Mouse (Mus musculus) forebrain, embryonic 13.5 days (tissue): ENCODE measurements at regions not wholly inside any gene's neighbourhood (a gene's known extent, or its start where the extent isn't known, plus 50 kb on each side); places are given as distances from the start of the nearest gene placed in this dataset.

ENCODE experiments used
- ATAC-seq: fragments of 200-750 bp; cut with Nextera tagmentation; 2 replicates; pipeline ENCODE4 v1.8.0; 2017
- H3K27ac ChIP-seq: fragments of 300-500 bp; sonication (generic); 2 replicates; pipeline ENCODE4 v1.5.1; 2015; ENCODE audit warnings: inconsistent platforms, mild to moderate bottlenecking, moderate library complexity
- H3K27me3 ChIP-seq: fragments of 300-500 bp; sonication (generic); 2 replicates; pipeline ENCODE4 v1.6.1; 2015; ENCODE audit warnings: mild to moderate bottlenecking, inconsistent platforms
- H3K36me3 ChIP-seq: fragments of 300-500 bp; sonication (generic); 2 replicates; pipeline ENCODE4 v1.6.1; 2015; ENCODE audit warnings: mild to moderate bottlenecking, inconsistent platforms; ENCODE audit not compliant: poor library complexity, severe bottlenecking
- H3K4me1 ChIP-seq: fragments of 300-500 bp; sonication (generic); 2 replicates; pipeline ENCODE4 v1.6.1; 2015; ENCODE audit warnings: inconsistent platforms
- H3K4me2 ChIP-seq: fragments of 300-500 bp; sonication (generic); 2 replicates; pipeline ENCODE4 v1.6.1; 2015; ENCODE audit warnings: inconsistent platforms, mild to moderate bottlenecking, moderate library complexity
- H3K4me3 ChIP-seq: fragments of 300-500 bp; sonication (generic); 2 replicates; pipeline ENCODE4 v1.5.1; 2015; ENCODE audit warnings: mild to moderate bottlenecking, inconsistent platforms
- H3K9ac ChIP-seq: fragments of 300-500 bp; sonication (generic); 2 replicates; pipeline ENCODE4 v1.6.1; 2015; ENCODE audit warnings: mild to moderate bottlenecking, inconsistent platforms
- H3K9me3 ChIP-seq: fragments of 300-500 bp; sonication (generic); replicated peaks from 2 replicates; pipeline ENCODE4 v1.6.1; 2016; ENCODE audit warnings: inconsistent platforms
- WGBS: fragments of 180-500 bp; shearing (Covaris S2); methylation state at CpG from one replicate; pipeline ENCODE4 v1.1.7; 2015; 5-methylcytosine and 5-hydroxymethylcytosine counted together

- ATAC-seq, result peak; percentile 59; the same call in 1 of the 2 replicates
- no peaks in the 10 kb centered on the region for H3K27me3 ChIP-seq
- no peak overlapping the region for H3K9ac ChIP-seq
- H3K9me3 ChIP-seq, result no peaks in the 10 kb centered on the region
- H3K4me2 ChIP-seq, result no peak overlapping the region
- WGBS, result 20% methylated on average over 7 of the region's 7 CpGs
- peak overlapping the region; percentile 46; the same call in 1 of the 2 replicates for H3K27ac ChIP-seq
- H3K4me3 ChIP-seq, result no peak overlapping the region
- H3K36me3 ChIP-seq, result no peaks in the 10 kb centered on the region
- H3K4me1 ChIP-seq, result peaks cover 22% of the 10 kb centered on the region
Measured at GRCm38 (mm10) chr4:140463296-140463695, 202.5 kb downstream of the Arhgef10l start.

- Histone ChIP-seq H3K27me3 (no peaks in the 10 kb centered on the region), H3K9me3 (no peaks in the 10 kb centered on the region), H3K4me3 (no peak overlapping the region), H3K4me1 (peaks cover 22% of the 10 kb centered on the region), H3K9ac (no peak overlapping the region), H3K36me3 (no peaks in the 10 kb centered on the region), H3K27ac (peak overlapping the region; percentile 10; the same call in 1 of the 2 replicates), H3K4me2 (no peak overlapping the region)
- WGBS, result 73% methylated on average over 16 of the region's 16 CpGs
- no peak for ATAC-seq
Measured at GRCm38 (mm10) chr4:140461317-140461716, 204.5 kb downstream of the Arhgef10l start.

DNA sequence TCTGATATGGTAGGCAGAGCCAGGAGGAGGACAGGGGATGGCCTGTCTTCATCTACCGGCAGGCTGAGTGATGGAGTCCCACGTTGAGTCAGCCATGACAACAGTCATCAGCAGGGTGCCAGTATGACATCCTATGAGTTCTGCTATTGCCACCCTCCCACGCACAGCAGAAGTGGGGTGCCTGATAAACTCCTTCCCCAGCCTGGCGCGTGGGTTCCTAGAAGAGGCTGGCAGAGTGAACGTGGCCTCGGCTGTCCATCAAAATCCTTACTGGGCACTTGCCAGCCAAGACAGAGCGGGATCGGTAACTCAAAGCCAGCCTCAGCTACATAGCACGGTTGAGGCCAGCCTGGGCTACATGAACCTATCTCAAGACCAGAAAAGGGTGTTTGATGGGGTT, 202.5 kb upstream of the Igsf21 start:
- ATAC-seq, result no peak
- WGBS, result 87% methylated on average over 10 of the region's 10 CpGs
- Histone ChIP-seq H3K4me1 (peaks cover 11% of the 10 kb centered on the region), H3K36me3 (no peaks in the 10 kb centered on the region), H3K9me3 (no peaks in the 10 kb centered on the region), H3K9ac (no peak overlapping the region), H3K27me3 (no peaks in the 10 kb centered on the region), H3K27ac (no peak overlapping the region), H3K4me2 (no peak overlapping the region), H3K4me3 (no peak overlapping the region)

GRCm38 (mm10) chr4:140446455-140446854, 199.9 kb upstream of the Igsf21 start:
- no peak for ATAC-seq
- H3K9me3 ChIP-seq, result no peaks in the 10 kb centered on the region
- H3K4me1 ChIP-seq, result peaks cover 13% of the 10 kb centered on the region
- 91% methylated on average over 6 of the region's 6 CpGs for whole genome bisulfite sequencing
- no peak overlapping the region for H3K4me2 ChIP-seq
- no peaks in the 10 kb centered on the region for H3K36me3 ChIP-seq
- no peak overlapping the region for H3K4me3 ChIP-seq
- H3K27me3 ChIP-seq, result no peaks in the 10 kb centered on the region
- H3K9ac ChIP-seq, result no peak overlapping the region
- H3K27ac ChIP-seq, result no peak overlapping the region

- no peak for ATAC-seq
- H3K4me3 ChIP-seq, result no peak overlapping the region
- H3K36me3 ChIP-seq, result no peaks in the 10 kb centered on the region
- H3K27me3 ChIP-seq, result no peaks in the 10 kb centered on the region
- H3K27ac ChIP-seq, result no peak overlapping the region
- H3K4me1 ChIP-seq, result peaks cover 13% of the 10 kb centered on the region
- no peak overlapping the region for H3K4me2 ChIP-seq
- WGBS, result 81% methylated on average over 5 of the region's 5 CpGs
- H3K9me3 ChIP-seq, result no peaks in the 10 kb centered on the region
- no peak overlapping the region for H3K9ac ChIP-seq
Measured at GRCm38 (mm10) chr4:140445931-140446330, 199.3 kb upstream of the Igsf21 start.

- Histone ChIP-seq H3K9ac (no peak overlapping the region), H3K36me3 (no peaks in the 10 kb centered on the region), H3K27ac (peak overlapping the region; percentile 8; the same call in 1 of the 2 replicates), H3K4me3 (no peak overlapping the region), H3K4me2 (no peak overlapping the region), H3K4me1 (peaks cover 13% of the 10 kb centered on the region), H3K27me3 (no peaks in the 10 kb centered on the region), H3K9me3 (no peaks in the 10 kb centered on the region)
- ATAC-seq, result no peak
- 68% methylated on average over 6 of the region's 6 CpGs for WGBS
Measured at GRCm38 (mm10) chr4:140443221-140443620, 196.6 kb upstream of the Igsf21 start.

- peaks cover 13% of the 10 kb centered on the region for H3K4me1 ChIP-seq
- no peak for ATAC-seq
- H3K9ac ChIP-seq, result no peak overlapping the region
- H3K36me3 ChIP-seq, result no peaks in the 10 kb centered on the region
- H3K9me3 ChIP-seq, result no peaks in the 10 kb centered on the region
- H3K27ac ChIP-seq, result no peak overlapping the region
- H3K27me3 ChIP-seq, result no peaks in the 10 kb centered on the region
- H3K4me3 ChIP-seq, result no peak overlapping the region
- WGBS, result 73% methylated on average over 8 of the region's 8 CpGs
- no peak overlapping the region for H3K4me2 ChIP-seq
Measured at GRCm38 (mm10) chr4:140441805-140442204, 195.2 kb upstream of the Igsf21 start.

GRCm38 (mm10) chr4:140439856-140440255, 193.3 kb upstream of the Igsf21 start:
- no peak overlapping the region for H3K9ac ChIP-seq
- peaks cover 13% of the 10 kb centered on the region for H3K4me1 ChIP-seq
- H3K27ac ChIP-seq, result no peak overlapping the region
- no peak overlapping the region for H3K4me2 ChIP-seq
- 25% methylated on average over 3 of the region's 3 CpGs for WGBS
- H3K36me3 ChIP-seq, result no peaks in the 10 kb centered on the region
- no peak overlapping the region for H3K4me3 ChIP-seq
- H3K9me3 ChIP-seq, result no peaks in the 10 kb centered on the region
- ATAC-seq, result no peak
- H3K27me3 ChIP-seq, result no peaks in the 10 kb centered on the region

- ATAC-seq, result no peak
- H3K9me3 ChIP-seq, result no peaks in the 10 kb centered on the region
- 61% methylated on average over 3 of the region's 3 CpGs for WGBS
- H3K4me2 ChIP-seq, result no peak overlapping the region
- no peaks in the 10 kb centered on the region for H3K27me3 ChIP-seq
- no peak overlapping the region for H3K9ac ChIP-seq
- no peaks in the 10 kb centered on the region for H3K36me3 ChIP-seq
- no peak overlapping the region for H3K4me3 ChIP-seq
- no peak overlapping the region for H3K27ac ChIP-seq
- 0 out of 2 replicates have a peak, but pooled peaks cover 3% of the 10 kb centered on the region for H3K4me1 ChIP-seq
Measured at GRCm38 (mm10) chr4:140436030-140436429, 189.4 kb upstream of the Igsf21 start.

GRCm38 (mm10) chr4:140433744-140434542, 187.4 kb upstream of the Igsf21 start:
- no peak for ATAC-seq
- H3K9me3 ChIP-seq, result no peaks in the 10 kb centered on the region
- H3K4me2 ChIP-seq, result no peak overlapping the region
- 0 out of 2 replicates have a peak, but pooled peaks cover 3% of the 10 kb centered on the region for H3K4me1 ChIP-seq
- H3K36me3 ChIP-seq, result no peaks in the 10 kb centered on the region
- no peaks in the 10 kb centered on the region for H3K27me3 ChIP-seq
- WGBS, result 68% methylated on average over 11 of the region's 11 CpGs
- H3K4me3 ChIP-seq, result no peak overlapping the region
- no peak overlapping the region for H3K9ac ChIP-seq
- H3K27ac ChIP-seq, result no peak overlapping the region

DNA sequence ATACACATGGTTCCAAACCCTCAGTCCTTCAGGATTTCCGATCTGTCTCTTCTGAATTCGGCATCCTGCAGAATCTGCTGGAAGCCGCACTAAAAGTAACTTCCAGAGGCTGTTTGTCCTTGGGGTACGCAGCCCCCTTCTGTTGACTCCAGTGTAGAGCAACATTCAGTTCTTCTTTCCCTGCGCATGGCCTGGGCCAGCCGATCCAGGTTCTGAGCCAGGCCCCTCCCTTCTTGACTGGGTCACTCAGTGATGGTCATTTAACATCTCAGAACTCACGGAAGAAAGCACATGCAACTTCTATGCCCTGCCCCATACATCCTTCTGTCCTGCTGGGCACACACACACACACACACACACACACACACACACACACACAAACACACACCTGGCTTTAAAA, 185.5 kb upstream of the Igsf21 start:
- no peaks in the 10 kb centered on the region for H3K27me3 ChIP-seq

DNA sequence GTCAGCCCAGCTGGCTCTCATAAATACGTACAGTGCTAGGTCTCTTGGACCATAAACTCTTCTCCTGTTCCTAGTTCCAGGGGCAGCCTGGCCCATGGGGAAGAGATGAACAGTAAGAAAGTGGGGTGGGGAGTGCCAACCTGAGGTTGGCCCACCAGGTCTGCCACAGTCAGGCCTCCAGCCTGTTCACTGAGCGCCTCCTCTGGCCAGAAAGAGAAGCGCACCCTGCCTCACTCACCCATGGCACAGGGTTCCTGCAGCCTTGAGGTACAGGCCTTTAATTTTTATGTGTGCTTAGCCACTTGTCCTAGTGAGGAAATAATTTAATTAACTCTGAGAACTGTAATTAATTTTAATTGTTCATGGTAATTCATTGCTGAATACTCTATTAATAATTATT, 180.5 kb upstream of the Igsf21 start:
- H3K4me1 ChIP-seq, result no peaks in the 10 kb centered on the region
- H3K9ac ChIP-seq, result no peak overlapping the region
- H3K4me2 ChIP-seq, result no peak overlapping the region
- no peak overlapping the region for H3K27ac ChIP-seq
- no peaks in the 10 kb centered on the region for H3K9me3 ChIP-seq
- H3K4me3 ChIP-seq, result no peak overlapping the region
- H3K27me3 ChIP-seq, result no peaks in the 10 kb centered on the region
- no peak for ATAC-seq
- WGBS, result 83% methylated on average over 3 of the region's 3 CpGs
- no peaks in the 10 kb centered on the region for H3K36me3 ChIP-seq

More for the DNA sequence above, 185.5 kb upstream of the Igsf21 start:
- Histone ChIP-seq H3K4me1 (0 out of 2 replicates have a peak, but pooled peaks cover 3% of the 10 kb centered on the region), H3K4me2 (no peak overlapping the region), H3K36me3 (no peaks in the 10 kb centered on the region), H3K4me3 (no peak overlapping the region), H3K27ac (no peak overlapping the region), H3K9me3 (no peaks in the 10 kb centered on the region), H3K9ac (no peak overlapping the region)
- 81% methylated on average over 7 of the region's 7 CpGs for WGBS
- ATAC-seq, result no peak

- no peak overlapping the region for H3K27ac ChIP-seq
- no peaks in the 10 kb centered on the region for H3K27me3 ChIP-seq
- no peak for ATAC-seq
- no peak overlapping the region for H3K4me2 ChIP-seq
- no peak overlapping the region for H3K4me3 ChIP-seq
- H3K36me3 ChIP-seq, result no peaks in the 10 kb centered on the region
- 91% methylated on average over 10 of the region's 10 CpGs for WGBS
- H3K9ac ChIP-seq, result no peak overlapping the region
- H3K4me1 ChIP-seq, result no peaks in the 10 kb centered on the region
- no peaks in the 10 kb centered on the region for H3K9me3 ChIP-seq
Measured at GRCm38 (mm10) chr4:140423791-140424190, 177.2 kb upstream of the Igsf21 start.
